Comparison of ENCODE assay signal across 16 mouse cellular contexts in genomic region chr3:3829020-3829419, GRCm38 (mm10).
"Had no signal": no experiment of that assay in that cellular context is flagged by ENCODE, and none has a peak within 500 bp of the region (broad histone marks: within the 10 kb centered on the region; RNA-seq: fewer than 3 reads in every experiment).

No protein-coding gene starts in this region.

- H3K27ac ChIP-seq: neural tube, embryonic 13.5 days; neural tube, embryonic 15.5 days; stomach, embryonic 15.5 days; stomach, postnatal 0 days had no signal

- H3K36me3 ChIP-seq: neural tube, embryonic 13.5 days; neural tube, embryonic 15.5 days; stomach, embryonic 15.5 days had no signal

- H3K9ac ChIP-seq: neural tube, embryonic 13.5 days; neural tube, embryonic 15.5 days; stomach, embryonic 15.5 days had no signal

- H3K27me3 ChIP-seq: neural tube, embryonic 13.5 days; neural tube, embryonic 15.5 days; stomach, embryonic 15.5 days had no signal

- H3K4me2 ChIP-seq: neural tube, embryonic 13.5 days; neural tube, embryonic 15.5 days; stomach, embryonic 15.5 days had no signal

- DNase-seq: retina, postnatal 1 day; right cerebral cortex, adult 18-20 months; right cerebral cortex, postnatal 14 days; right cerebral cortex, postnatal 25 days; right cerebral cortex, postnatal 4 days; spleen, adult 18-20 months; thymus, adult 18-20 months; thymus, adult 2 months; thymus, postnatal 14 days; thymus, postnatal 25 days; thymus, postnatal 36 days; thymus, postnatal 4 days had no signal

- H3K4me3 ChIP-seq: neural tube, embryonic 13.5 days; neural tube, embryonic 15.5 days; stomach, embryonic 15.5 days had no signal

- H3K9me3 ChIP-seq: stomach, embryonic 15.5 days had no signal

- H3K4me1 ChIP-seq: neural tube, embryonic 13.5 days; neural tube, embryonic 15.5 days; stomach, embryonic 15.5 days had no signal
